Mouse (Mus musculus) telencephalon, adult 2 months (tissue): ENCODE measurements around the gene Mapk6.
A peak's percentile ranks its signal among the peaks of the same experiment; 100 is the strongest.
"Not testable (repeated sequence)": the region's sequence is repeated elsewhere in the genome, so short reads cannot be mapped to it uniquely, and the experiment has no call there.

Source experiments
- DNase-seq: peaks from one replicate; pipeline ENCODE4 v3.0.0-alpha.2; 2011; ENCODE audit warnings: low read depth, low spot score

The Mapk6 gene

DNA sequence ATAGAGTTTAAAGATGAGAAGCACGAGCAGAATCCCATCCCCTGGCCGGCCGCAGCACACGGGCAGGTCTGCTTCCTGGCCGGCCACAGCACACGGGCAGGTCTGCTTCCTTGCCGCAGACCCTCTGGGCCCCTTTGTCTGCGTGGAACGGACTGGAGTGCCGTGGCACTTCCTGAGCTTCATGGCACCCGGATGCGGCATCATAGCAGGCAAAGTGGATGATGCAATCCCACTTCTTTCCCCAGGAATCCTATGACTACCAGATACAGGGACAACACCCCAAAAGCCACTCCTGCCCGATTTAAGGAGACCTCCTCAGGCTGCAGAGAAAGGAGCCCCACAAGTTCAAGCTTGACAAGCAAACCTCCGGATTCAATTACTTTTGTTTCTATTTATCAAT is 27.0 kb downstream of the Mapk6 start:
- no peak for DNase-seq

DNA sequence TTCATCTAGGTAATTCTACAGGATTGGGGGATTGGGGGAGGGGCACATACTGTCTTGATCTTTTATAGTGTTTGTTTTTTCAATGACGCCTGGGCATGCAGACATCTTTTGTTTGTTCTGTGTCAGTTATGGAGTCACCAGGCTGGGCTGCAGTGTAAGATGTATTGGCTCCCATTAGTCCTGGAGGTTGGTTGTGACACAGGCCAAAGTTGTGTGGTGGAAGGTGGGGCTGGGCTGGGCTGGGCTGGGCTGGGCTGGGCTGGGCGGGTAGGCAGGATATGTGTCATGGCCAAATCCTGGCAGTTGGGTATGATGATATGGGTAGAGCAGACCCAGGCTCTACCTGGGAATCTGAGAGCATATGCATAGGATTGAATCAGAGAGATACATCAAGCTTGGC is 31.0 kb downstream of the Mapk6 start:
- DNase-seq, result no peak

DNA sequence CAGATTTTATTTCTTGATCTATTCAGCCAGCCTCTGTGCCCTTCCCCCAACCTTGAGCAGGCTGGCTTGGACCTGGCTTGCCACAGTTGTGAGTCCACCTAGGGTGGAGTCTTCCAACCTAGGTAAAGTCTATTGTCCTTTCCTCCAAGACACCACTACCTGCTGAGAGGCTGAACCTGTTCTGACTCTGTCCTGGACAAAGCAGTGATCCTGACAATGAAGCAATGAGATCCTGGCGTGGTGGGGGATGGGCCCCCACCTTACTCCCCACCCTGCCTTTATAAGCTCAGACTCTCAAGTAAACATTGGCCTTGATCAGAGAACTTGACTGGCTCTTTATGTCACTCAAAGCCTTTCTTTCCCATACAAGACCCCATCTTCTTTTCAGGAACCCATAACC is 33.4 kb downstream of the Mapk6 start:
- no peak for DNase-seq

DNA sequence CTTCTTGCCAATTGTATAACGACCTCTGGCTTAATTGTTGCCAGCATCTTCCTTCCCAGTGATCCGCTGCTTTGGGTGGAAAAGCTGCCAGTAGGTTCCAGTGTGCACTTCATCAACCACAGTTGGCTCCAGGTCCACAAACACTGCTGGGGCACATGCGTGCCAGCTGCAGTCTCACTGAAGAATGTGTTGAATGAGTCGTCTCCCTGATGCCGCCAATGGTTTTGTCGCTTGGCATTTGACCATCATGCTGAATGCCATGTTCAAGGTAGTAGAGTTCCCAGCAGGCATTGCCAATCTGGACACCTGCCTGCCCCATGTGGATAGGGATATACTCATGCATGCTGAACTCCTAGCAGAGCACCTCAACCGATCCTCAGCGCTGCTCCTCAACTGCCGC is 34.2 kb downstream of the Mapk6 start:
- no peak for DNase-seq

DNA sequence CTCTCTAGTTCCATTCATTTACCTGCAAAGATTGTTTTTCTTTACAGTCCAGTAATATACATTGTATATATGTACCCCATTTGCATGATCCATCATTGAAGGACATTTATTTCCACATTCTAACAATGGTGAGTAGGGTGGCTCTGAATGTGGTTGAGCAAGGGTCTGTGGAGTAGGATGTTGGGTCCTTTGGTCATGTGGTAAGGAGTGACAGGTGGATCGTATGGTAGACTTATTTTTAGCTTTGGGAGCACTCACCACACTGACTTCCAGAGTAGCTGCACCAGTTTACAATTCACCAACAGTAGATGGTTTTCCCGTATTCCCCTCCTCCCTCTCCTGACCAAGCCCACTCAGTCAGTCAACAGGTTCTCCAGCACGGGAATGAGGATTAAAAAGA is 41.0 kb downstream of the Mapk6 start:
- no peak for DNase-seq

DNA sequence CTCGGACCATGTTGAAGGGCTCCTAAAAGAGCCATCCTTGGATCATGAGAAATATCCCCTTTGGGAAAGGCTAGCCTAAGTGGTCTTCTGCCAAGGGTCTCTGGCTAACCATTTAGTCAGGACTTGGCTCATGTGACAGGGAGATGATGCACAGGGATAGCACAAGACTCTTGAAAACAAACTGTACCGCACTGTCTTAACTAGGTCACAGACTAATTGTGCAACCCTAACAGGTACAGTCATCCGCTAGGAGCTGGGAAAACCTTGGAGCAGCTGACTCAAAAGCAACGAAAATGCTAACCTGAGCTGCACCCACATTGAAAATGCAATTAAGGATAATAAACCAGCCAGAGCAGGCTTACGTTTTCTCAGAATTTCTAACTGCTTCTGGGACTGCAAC is 43.6 kb downstream of the Mapk6 start:
- DNase-seq, result peak; percentile 27

DNA sequence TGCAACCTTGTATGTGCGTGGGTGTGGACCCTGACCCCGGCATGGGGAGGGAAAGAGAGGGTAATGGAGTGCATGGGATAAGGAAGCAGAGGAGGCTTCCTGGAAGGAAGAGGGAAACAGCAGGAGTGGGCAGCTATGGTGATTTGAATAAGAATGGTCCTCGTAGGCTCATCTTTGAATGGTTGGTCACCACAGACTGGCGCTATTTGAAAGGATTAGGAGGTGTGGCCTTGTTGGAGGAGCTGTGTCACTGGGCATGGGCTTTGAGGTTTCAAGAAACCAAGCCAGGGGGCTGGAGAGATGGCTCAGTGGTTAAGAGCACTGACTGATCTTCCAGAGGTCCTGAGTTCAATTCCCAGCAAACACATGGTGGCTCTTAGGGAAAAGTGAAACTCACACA is 44.6 kb downstream of the Mapk6 start:
- DNase-seq, result no peak

DNA sequence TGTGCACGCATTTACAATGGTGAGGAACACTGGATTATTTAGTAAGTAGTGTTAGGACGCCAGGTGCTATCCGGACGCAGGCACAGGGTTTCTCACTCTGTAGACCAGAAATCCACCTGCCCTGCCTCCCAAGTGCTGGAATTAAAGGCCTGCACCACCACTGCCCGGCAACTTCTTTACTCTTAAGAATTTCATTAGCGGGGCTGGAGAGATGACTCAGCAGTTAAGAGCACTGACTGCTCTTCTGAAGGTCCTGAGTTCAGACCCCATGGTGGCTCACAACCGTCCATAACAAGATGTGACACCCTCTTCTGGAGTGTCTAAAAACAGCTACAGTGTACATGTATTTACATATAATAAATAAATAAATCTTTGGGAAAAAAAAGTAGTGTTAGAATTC is 46.1 kb downstream of the Mapk6 start:
- not testable (repeated sequence) for DNase-seq

DNA sequence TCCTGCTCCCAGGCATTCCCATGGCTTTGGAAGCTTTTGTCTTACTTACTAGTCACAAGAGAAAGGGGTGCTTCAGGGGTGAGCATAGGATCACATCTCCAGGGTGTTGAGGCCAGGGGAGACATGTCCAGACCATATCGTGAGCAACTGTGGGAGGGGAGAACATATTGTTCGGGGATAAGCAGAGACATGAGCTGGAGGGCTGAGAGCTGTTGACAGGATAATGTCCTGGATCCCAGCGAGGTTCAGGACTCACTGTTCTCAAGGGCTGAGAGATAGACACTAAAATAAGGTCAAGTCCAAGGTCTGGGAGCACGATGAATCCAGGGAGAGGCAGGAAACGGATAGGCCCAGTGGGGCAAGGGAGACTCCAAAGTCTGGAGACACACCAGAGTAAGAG is 46.8 kb downstream of the Mapk6 start:
- DNase-seq, result no peak

DNA sequence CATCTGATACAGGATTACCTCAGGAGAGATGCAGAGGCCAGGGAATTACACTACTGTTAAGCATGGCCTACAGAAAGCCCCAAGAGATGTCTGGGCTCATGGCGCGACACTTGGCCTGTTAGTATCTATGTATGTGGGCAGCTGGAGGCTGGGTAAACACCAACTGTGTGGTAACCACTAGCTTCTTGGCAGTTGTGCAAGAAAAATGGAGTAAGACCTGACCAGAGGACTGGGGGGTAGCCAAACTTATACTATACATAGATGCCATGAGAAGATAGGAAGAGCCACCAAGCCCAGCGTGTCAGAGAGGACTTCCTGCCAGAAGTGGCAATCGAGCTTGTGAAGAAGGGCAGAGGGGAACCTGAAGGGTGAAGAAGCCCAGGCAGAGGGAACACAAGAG is 47.6 kb downstream of the Mapk6 start:
- DNase-seq, result no peak

DNA sequence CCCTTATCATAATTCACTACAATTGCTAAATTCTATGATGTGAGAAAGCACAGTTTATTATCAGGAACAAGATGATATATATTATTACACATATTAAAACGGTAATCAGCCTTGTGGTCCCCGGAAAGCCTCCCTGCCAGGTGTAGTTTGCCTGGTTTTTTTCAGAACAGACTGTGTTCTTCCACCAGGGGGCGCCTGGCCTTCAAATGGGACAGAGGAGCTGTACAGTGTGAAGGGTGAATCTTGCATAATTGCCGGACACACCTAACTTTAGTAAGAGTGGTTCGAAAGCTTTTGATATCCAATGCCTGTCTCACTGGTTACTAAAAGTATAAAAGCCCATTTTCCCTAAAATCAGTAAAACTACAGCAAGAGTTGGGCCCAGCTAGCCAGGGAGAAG is 48.1 kb downstream of the Mapk6 start:
- DNase-seq, result no peak

DNA sequence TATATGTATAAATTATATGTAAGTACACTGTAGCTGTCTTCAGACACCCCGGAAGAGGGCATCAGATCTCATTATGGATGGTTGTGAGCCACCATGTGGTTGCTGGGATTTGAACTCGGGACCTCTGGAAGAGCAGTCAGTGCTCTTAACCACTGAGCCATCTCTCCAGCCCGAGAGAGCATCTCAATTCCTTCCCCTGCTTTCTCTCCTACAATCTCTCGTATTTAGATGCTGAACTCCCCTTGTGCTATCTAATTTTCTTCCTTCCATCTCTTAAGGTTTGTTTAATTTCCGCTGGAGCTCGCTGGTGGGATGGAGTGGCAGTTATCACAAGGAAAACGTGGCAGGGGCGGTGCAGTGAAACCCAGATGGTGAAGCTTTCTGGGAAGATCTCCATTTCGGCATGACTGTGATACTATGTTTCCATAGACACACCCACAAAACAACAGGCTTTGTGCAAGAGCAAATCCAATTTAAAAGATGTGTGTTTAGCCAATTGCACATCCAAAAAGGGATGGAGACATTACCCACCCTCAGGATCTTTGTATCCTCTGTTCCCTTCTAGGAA is 52.6 kb downstream of the Mapk6 start:
- DNase-seq, result peak; percentile 71

DNA sequence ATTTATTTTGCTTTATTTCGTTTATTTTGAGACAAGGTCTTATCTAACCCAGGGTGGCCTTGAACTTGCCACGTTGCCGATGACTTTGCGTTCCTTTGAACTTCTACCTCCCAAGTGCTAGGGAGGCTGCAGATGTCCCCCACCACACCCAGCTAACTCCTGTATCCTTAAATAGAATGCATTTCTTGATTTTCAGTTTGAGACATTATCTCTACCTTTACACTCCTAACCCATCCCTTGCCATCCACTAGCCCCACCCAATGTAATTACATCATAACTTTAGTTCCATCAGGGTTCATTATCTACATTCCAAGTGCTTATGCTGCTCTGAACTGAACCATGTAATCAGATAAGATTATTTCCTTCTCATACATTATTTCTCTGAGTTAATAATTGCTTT is 54.0 kb downstream of the Mapk6 start:
- no peak for DNase-seq

DNA sequence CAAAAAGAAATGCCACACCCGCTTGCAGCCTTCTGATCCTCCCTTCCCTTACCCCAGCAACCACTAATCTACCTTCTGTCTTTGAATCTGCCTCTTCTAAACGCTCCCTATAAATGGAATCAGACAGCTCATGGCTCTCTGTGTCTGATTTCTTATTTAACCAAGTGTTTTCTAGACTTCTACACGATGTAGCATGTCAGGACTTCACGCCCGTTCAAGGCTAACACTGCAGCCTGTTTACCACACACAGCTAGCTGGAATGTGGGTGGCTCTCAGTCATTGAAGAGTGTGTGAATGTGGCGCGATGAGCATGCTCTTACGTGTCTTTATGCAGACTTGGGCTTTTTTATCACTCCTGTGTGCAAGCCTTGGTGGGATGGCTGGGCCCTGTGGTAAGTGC is 56.7 kb downstream of the Mapk6 start:
- peak; percentile 39 for DNase-seq

DNA sequence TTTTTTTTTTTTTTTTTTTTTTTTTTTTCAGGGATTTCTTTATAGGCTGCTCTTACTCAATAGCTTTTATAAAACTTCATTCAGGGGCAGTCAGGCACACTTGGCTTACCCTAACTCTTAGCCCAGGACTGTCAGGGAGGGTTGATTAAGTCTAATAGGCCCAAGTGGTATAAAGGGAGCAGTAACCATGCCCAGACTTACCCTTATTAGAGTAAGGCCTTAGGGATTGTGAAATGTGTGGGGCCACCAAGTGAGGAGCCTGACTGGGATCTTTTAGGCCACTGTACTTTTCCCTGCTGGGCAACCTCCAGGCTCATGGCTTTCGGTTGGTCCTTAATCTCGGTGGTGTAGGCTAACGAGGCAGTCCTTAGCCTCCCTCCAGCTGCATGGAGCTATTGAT is 61.2 kb downstream of the Mapk6 start:
- DNase-seq, result no peak

DNA sequence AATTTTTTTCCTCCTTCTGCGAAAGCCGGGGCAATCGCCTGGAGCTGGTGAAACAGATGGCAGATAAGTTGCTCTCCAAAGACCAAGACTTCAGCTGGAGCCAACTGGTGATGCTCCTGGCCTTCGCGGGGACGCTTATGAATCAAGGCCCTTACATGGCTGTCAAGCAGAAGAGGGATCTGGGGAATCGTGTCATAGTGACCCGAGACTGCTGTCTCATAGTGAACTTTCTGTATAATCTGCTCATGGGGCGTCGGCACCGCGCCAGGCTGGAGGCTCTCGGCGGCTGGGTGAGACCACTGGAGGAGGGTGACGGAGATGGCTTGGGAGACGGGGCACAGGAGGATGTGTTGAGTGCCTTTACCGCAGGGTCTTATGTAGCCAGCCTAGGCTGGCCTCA is 61.7 kb downstream of the Mapk6 start:
- DNase-seq, result no peak

DNA sequence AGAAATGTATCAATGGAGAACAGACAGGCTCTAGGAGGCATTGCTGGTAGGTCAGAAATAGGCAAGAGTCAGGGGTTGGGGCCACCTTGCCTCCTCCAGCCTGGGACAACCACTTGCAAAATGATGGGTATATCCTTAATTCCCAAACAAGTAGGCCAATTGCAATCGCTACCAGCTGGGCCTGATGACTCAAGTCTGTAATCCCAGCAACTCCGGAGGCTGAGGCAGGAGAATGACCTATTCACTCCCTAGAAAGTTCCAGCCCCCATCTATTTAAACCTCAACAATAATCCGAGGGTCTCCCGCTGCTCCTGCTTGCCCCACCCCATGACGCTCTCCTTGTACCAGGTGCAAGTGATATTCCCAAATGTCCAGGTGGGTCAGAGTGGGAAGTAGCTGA is 62.3 kb downstream of the Mapk6 start, which contains the start of gene Bcl2l10:
TSS of gene Bcl2l10 (plus strand) at position 301 of the 400 bp plus-strand sequence.
- DNase-seq, result no peak

DNA sequence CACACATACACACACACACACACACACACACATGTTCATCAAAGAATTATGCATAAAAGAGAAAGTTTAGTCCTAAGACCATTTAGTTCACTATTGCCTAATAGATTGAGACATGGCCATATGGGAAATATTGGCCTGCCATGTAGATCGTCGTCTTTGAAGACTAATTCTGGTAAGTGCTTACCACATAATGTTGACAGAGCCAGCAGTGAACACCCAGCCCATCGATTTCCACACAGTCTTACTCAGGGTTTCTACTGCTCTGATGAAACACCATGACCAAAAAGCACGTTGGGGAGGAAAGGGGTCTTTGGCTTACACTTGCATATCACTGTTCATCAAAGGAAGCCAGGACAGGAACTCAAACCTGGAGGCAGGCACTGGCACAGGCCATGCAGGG is 67.4 kb downstream of the Mapk6 start:
- no peak for DNase-seq

DNA sequence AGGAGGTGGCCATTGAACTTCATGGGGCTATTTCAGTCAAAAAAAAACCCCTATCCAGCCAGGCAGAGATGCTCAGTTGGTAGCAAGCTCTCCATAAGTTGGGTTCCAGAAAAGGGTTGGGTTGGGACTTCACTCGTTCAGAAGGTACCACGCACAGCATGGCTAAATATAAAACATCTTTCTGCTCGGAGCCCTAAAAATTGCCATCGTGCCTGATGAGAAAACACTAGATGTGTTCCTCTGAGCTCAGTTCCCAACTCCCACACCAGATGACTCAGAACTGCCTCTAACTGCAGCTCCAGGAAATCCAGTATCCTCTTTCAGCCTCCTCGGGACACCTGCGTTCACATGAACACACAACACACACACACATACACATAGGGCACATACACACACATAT is 71.8 kb downstream of the Mapk6 start:
- DNase-seq, result peak; percentile 97

DNA sequence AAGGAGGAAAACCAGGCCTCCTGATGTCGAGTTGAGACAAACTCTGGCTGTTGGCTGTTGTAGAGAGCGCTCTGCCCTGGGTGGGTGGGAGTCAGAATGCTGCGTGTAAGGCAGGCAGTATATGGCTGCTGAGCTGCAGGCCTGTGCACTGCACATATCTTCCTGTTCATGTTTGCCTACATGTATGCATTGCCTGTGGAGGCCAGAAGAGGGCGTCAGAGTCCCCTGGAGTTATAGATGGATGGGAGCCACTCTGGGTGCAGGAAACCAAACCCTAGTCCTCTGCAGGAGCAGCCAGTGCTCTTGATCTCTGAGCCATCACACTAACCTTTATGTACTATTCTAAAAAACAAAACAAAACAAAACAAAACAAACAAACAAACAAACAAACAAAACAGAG is 75.4 kb downstream of the Mapk6 start:
- no peak for DNase-seq

DNA sequence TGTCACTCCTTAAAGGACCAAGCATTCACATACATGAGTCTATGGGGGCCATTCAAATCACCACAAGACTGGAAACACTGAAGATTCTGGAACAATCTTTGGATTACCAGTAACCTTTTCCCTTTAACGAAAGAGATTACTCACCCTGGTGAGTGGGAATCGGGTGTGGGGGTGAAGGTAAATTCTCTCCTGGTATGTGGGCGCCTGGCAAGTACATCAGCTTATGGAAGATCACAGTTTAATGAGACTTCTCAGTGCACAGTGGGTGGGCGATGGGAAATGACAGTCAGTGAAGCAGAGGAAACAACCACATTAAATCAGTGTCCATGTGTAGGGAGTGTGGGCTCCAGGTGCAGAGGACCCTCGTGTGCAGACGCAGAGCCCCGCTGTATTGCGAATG is 79.0 kb downstream of the Mapk6 start:
- no peak for DNase-seq

DNA sequence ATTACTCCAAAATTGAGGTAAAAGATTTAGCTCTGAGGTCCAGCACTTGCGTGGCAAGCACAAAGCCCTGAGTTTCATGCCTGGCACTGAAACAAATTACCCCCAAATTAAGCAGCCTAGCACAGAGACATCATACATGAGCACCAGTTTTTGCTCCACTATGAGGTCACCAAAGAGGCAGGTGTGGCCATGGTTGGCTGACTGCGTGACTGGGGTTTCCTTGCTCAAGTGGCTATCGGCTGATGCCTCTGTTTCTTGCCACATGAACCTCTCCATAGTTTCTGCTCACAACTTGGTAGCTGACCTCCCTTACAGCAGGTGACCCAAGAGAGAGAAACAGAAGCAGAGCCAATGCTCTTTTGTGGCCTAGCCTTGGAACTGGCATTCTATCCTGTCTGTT is 81.8 kb downstream of the Mapk6 start:
- no peak for DNase-seq

DNA sequence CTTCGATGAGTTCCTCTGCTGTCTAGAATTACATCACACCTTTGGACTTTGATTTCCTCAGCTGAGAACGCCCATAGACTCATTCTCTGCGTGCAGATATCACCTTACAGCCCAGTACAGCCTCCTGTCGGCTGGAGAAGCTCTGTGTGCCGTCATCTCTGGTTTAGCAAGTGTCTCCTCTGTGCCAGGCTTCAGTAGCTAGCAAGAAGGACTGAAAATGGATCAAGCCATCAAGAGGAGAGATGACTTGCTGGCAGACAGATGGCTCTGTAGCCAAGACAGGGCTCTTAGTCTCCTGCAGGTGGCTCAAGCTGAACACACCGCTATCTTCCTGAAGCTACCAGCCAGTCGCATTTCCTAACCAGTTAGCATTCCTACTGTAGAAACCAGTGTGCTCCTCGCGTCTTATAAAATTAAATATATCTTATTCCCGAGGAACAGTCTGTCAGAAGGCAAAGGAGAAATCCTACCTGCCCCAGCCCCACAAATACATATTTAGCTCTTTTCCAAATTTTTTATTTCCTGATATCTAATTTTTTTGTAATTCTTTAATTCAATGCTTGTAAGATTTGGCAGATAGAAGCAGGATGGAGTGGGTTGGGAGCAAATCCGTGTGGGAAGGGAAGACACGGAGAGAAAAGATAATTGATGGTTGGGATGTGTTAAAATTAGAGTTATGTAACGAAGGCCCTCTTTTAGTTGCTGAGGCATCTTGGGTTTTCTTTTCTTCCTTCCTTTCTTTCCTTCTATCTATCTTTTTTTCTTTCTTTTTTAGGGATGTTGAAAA is 87.5 kb downstream of the Mapk6 start:
- DNase-seq, result no peak

DNA sequence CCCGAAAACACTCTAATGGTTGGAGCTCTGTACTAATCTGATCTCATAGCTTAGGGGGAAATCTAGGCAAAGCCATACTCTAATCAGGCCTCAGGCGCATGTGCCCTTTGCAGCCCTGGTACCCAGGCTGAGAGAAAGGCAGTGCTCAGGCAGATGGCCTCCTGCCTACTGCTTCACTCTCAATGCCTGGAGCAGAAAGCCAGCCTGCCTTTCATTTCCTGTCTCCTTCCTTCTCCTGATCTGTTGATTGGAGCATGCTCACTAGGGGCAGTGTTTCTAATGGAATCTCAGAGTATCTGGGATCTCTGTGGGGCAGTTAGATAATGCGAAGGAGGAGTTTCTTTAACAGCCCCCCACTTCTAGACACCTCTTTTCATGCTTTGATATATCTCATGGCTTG is 90.4 kb downstream of the Mapk6 start:
- DNase-seq, result no peak
